Mouse (Mus musculus) erythroblast, adult 5-6 weeks (primary cell): ENCODE results near the gene Neurod4. TPM values are rescaled to one million over a fixed set of nuclear protein-coding genes. Genes with fewer than 3 reads are reported as not detected.

Experiments
- ATAC-seq: replicated peaks from 2 replicates; pipeline ENCODE4 v1.8.0; 2016; ENCODE audit warnings: moderate number of reproducible peaks, mild to moderate bottlenecking, moderate TSS enrichment, inconsistent platforms; ENCODE audit not compliant: poor library complexity, low FRiP score, severe bottlenecking
- total RNA-seq, 2 experiments: library from RNA; stranded (forward) in 1 of 2; stranded (reverse) in 1 of 2; fragments of 150-400 nt in 1 of 2; fragments of 200-764, 138-1000 nt in 1 of 2; gene quantifications; 2 replicates each; pipeline versions ENCODE4 v1.2.3 to v1.2.4; 2015 to 2017; ENCODE audit warnings: low replicate concordance in 2 of 2

Gene Neurod4
- total RNA-seq, 2 experiments from 2014 or later: not detected

GRCm38 (mm10) chr10:130238318-130239209 lies 41.5 kb downstream of the Neurod4 start:
- ATAC-seq: no peak

- no peak for ATAC-seq
Observed at GRCm38 (mm10) chr10:130234576-130234975, 45.5 kb downstream of the Neurod4 start.

- no peak for ATAC-seq
Observed at GRCm38 (mm10) chr10:130232117-130232516, 47.9 kb downstream of the Neurod4 start.

- no peak for ATAC-seq
Observed at GRCm38 (mm10) chr10:130229584-130229983, 50.5 kb downstream of the Neurod4 start.

GRCm38 (mm10) chr10:130228246-130228645 lies 51.8 kb downstream of the Neurod4 start:
- peak; percentile 68 for ATAC-seq

- no peak for ATAC-seq
Observed at GRCm38 (mm10) chr10:130225034-130225433, 55.0 kb downstream of the Neurod4 start.

Other genes starting within 250 kb of the Neurod4 start
- gene Olfr821, start 249.9 kb downstream of the Neurod4 start, total RNA-seq (2015; ENCODE audit: low replicate concordance): not detected in 2 replicates
- gene Olfr821, start 249.9 kb downstream of the Neurod4 start, total RNA-seq (2017; ENCODE audit: low replicate concordance): not detected in 2 replicates
- not detected in 2 replicates for gene Olfr822, start 209.0 kb downstream of the Neurod4 start, total RNA-seq (2015; ENCODE audit: low replicate concordance)
- not detected in 2 replicates for gene Olfr822, start 209.0 kb downstream of the Neurod4 start, total RNA-seq (2017; ENCODE audit: low replicate concordance)
- not detected in 2 replicates for gene Olfr823, start 164.9 kb downstream of the Neurod4 start, total RNA-seq (2015; ENCODE audit: low replicate concordance)
- not detected in 2 replicates for gene Olfr823, start 164.9 kb downstream of the Neurod4 start, total RNA-seq (2017; ENCODE audit: low replicate concordance)
- not detected in 2 replicates for gene Olfr824, start 150.2 kb downstream of the Neurod4 start, total RNA-seq (2015; ENCODE audit: low replicate concordance)
- not detected in 2 replicates for gene Olfr824, start 150.2 kb downstream of the Neurod4 start, total RNA-seq (2017; ENCODE audit: low replicate concordance)
- not detected in 2 replicates for gene Olfr825, start 113.5 kb downstream of the Neurod4 start, total RNA-seq (2015; ENCODE audit: low replicate concordance)
- not detected in 2 replicates for gene Olfr825, start 113.5 kb downstream of the Neurod4 start, total RNA-seq (2017; ENCODE audit: low replicate concordance)
- gene Olfr826, start 96.1 kb downstream of the Neurod4 start, total RNA-seq (2015; ENCODE audit: low replicate concordance): not detected in 2 replicates
- gene Olfr826, start 96.1 kb downstream of the Neurod4 start, total RNA-seq (2017; ENCODE audit: low replicate concordance): not detected in 2 replicates
- not detected in 2 replicates for gene Olfr827, start 65.8 kb downstream of the Neurod4 start, total RNA-seq (2015; ENCODE audit: low replicate concordance)
- gene Olfr827, start 65.8 kb downstream of the Neurod4 start, total RNA-seq (2017; ENCODE audit: low replicate concordance): not detected in 2 replicates
- 0.77 and 2.7 TPM in 2 replicates for gene Tespa1, start 42.6 kb upstream of the Neurod4 start, total RNA-seq (2015; ENCODE audit: low replicate concordance)
- 2.5 and 3.2 TPM in 2 replicates for gene Tespa1, start 42.6 kb upstream of the Neurod4 start, total RNA-seq (2017; ENCODE audit: low replicate concordance)
- gene Vmn2r84, start 114.1 kb upstream of the Neurod4 start, total RNA-seq (2015; ENCODE audit: low replicate concordance): not detected in 2 replicates
- gene Vmn2r84, start 114.1 kb upstream of the Neurod4 start, total RNA-seq (2017; ENCODE audit: low replicate concordance): 0.17 TPM in 1 of 2 replicates, not detected in the other
- not detected in 2 replicates for gene Vmn2r85, start 149.5 kb upstream of the Neurod4 start, total RNA-seq (2015; ENCODE audit: low replicate concordance)
- not detected in 2 replicates for gene Vmn2r85, start 149.5 kb upstream of the Neurod4 start, total RNA-seq (2017; ENCODE audit: low replicate concordance)
- gene Vmn2r86, start 175.8 kb upstream of the Neurod4 start, total RNA-seq (2015; ENCODE audit: low replicate concordance): not detected in 2 replicates
- gene Vmn2r86, start 175.8 kb upstream of the Neurod4 start, total RNA-seq (2017; ENCODE audit: low replicate concordance): not detected in 2 replicates
- gene Vmn2r87, start 217.2 kb upstream of the Neurod4 start, total RNA-seq (2015; ENCODE audit: low replicate concordance): not detected in 2 replicates
- gene Vmn2r87, start 217.2 kb upstream of the Neurod4 start, total RNA-seq (2017; ENCODE audit: low replicate concordance): not detected in 2 replicates